Mouse (Mus musculus) forebrain, embryonic 12.5 days (tissue): ENCODE measurements at regions not wholly inside any gene's neighbourhood (a gene's known extent, or its start where the extent isn't known, plus 50 kb on each side); places are given as distances from the start of the nearest gene placed in this dataset.

Experiments used
- ATAC-seq: fragments of 200-750 bp; cut with Nextera tagmentation; 2 replicates; pipeline ENCODE4 v1.8.0; 2017; ENCODE audit warnings: moderate TSS enrichment; ENCODE audit not compliant: low FRiP score
- H3K27ac ChIP-seq: fragments of 300-500 bp; sonication (generic); 2 replicates; pipeline ENCODE4 v1.5.1; 2016; ENCODE audit warnings: mild to moderate bottlenecking
- H3K27me3 ChIP-seq: fragments of 300-500 bp; sonication (generic); 2 replicates; pipeline ENCODE4 v1.6.1; 2016; ENCODE audit warnings: mild to moderate bottlenecking
- H3K36me3 ChIP-seq: fragments of 300-500 bp; sonication (generic); replicated peaks from 2 replicates; pipeline ENCODE4 v1.6.1; 2016; ENCODE audit warnings: mild to moderate bottlenecking
- H3K4me1 ChIP-seq: fragments of 300-500 bp; sonication (generic); 2 replicates; pipeline ENCODE4 v1.6.1; 2016
- H3K4me2 ChIP-seq: fragments of 300-500 bp; sonication (generic); 2 replicates; pipeline ENCODE4 v1.6.1; 2016; ENCODE audit warnings: mild to moderate bottlenecking, moderate library complexity
- H3K4me3 ChIP-seq: fragments of 300-500 bp; sonication (generic); replicated peaks from 2 replicates; pipeline ENCODE4 v1.5.1; 2016; ENCODE audit warnings: mild to moderate bottlenecking
- H3K9ac ChIP-seq: fragments of 300-500 bp; sonication (generic); 2 replicates; pipeline ENCODE4 v1.6.1; 2016; ENCODE audit warnings: mild to moderate bottlenecking
- H3K9me3 ChIP-seq: fragments of 300-500 bp; sonication (generic); 2 replicates; pipeline ENCODE4 v1.6.1; 2016
- WGBS: fragments of 180-500 bp; shearing (Covaris S2); methylation state at CpG from one replicate; pipeline ENCODE4 v1.1.7; 2016; 5-methylcytosine and 5-hydroxymethylcytosine counted together

- Histone ChIP-seq H3K9ac (no peak overlapping the region), H3K27me3 (no peaks in the 10 kb centered on the region), H3K9me3 (no peaks in the 10 kb centered on the region), H3K4me3 (no peak overlapping the region), H3K4me2 (no peak overlapping the region), H3K4me1 (no peaks in the 10 kb centered on the region), H3K36me3 (no peaks in the 10 kb centered on the region), H3K27ac (no peak overlapping the region)
- no peak for ATAC-seq
- 48% methylated on average over 3 of the region's 3 CpGs for WGBS
Observed at GRCm38 (mm10) chr3:15231433-15231832, 100.7 kb downstream of the Gm9733 start.

GRCm38 (mm10) chr3:15237817-15238432, 94.2 kb downstream of the Gm9733 start:
- no peak overlapping the region for H3K9ac ChIP-seq
- H3K4me3 ChIP-seq: no peak overlapping the region
- no peak overlapping the region for H3K27ac ChIP-seq
- H3K27me3 ChIP-seq: no peaks in the 10 kb centered on the region
- H3K4me1 ChIP-seq: no peaks in the 10 kb centered on the region
- H3K4me2 ChIP-seq: no peak overlapping the region
- ATAC-seq: no peak
- no peaks in the 10 kb centered on the region for H3K9me3 ChIP-seq
- 77% methylated on average over 5 of the region's 5 CpGs for WGBS
- H3K36me3 ChIP-seq: no peaks in the 10 kb centered on the region

- H3K27ac ChIP-seq: no peak overlapping the region
- H3K4me2 ChIP-seq: no peak overlapping the region
- no peak overlapping the region for H3K4me3 ChIP-seq
- H3K9me3 ChIP-seq: no peaks in the 10 kb centered on the region
- no peaks in the 10 kb centered on the region for H3K27me3 ChIP-seq
- ATAC-seq: no peak
- no peaks in the 10 kb centered on the region for H3K4me1 ChIP-seq
- H3K36me3 ChIP-seq: no peaks in the 10 kb centered on the region
- H3K9ac ChIP-seq: no peak overlapping the region
Observed at GRCm38 (mm10) chr3:15242388-15242787, 89.7 kb downstream of the Gm9733 start.

- WGBS: 77% methylated on average over 5 of the region's 5 CpGs
- Histone ChIP-seq H3K9ac (no peak overlapping the region), H3K4me1 (no peaks in the 10 kb centered on the region), H3K36me3 (no peaks in the 10 kb centered on the region), H3K27ac (no peak overlapping the region), H3K27me3 (no peaks in the 10 kb centered on the region), H3K9me3 (no peaks in the 10 kb centered on the region), H3K4me3 (no peak overlapping the region), H3K4me2 (no peak overlapping the region)
- no peak for ATAC-seq
Observed at GRCm38 (mm10) chr3:15243584-15243983, 88.5 kb downstream of the Gm9733 start.

GRCm38 (mm10) chr3:15244999-15245398, 87.1 kb downstream of the Gm9733 start:
- Histone ChIP-seq H3K9ac (no peak overlapping the region), H3K9me3 (no peaks in the 10 kb centered on the region), H3K27me3 (no peaks in the 10 kb centered on the region), H3K4me1 (no peaks in the 10 kb centered on the region), H3K36me3 (no peaks in the 10 kb centered on the region), H3K4me2 (no peak overlapping the region), H3K4me3 (no peak overlapping the region), H3K27ac (no peak overlapping the region)
- 0 out of 2 replicates have a peak, but pooled peaks have one; percentile 27 for ATAC-seq
- 26% methylated on average over 6 of the region's 6 CpGs for WGBS
